Mouse (Mus musculus) forebrain, embryonic 14.5 days (tissue): ENCODE data around the gene Fbxw20. TPM values are rescaled to one million over a fixed set of nuclear protein-coding genes. Genes with fewer than 3 reads are reported as not detected.
"Not testable (repeated sequence)": the region's sequence is repeated elsewhere in the genome, so short reads cannot be mapped to it uniquely, and the experiment has no call there.

Experiments
- ATAC-seq: fragments of 200-750 bp; cut with Nextera tagmentation; 2 replicates; pipeline ENCODE4 v1.8.0; 2017; ENCODE audit warnings: mild to moderate bottlenecking, moderate library complexity
- DNase-seq: peaks from one replicate; pipeline ENCODE4 v3.0.0-alpha.2; 2015; ENCODE audit warnings: low spot score
- H3K27ac ChIP-seq: fragments of 300-500 bp; sonication (generic); 2 replicates; pipeline ENCODE4 v1.5.1; 2014; ENCODE audit warnings: low read depth, mild to moderate bottlenecking, control low read depth, low read length, moderate library complexity
- H3K27me3 ChIP-seq: fragments of 300-500 bp; sonication (generic); replicated peaks from 2 replicates; pipeline ENCODE4 v1.6.1; 2014; ENCODE audit warnings: low read length, control low read depth, mixed read lengths; ENCODE audit not compliant: control insufficient read depth, insufficient read depth
- H3K36me3 ChIP-seq: fragments of 300-500 bp; sonication (generic); 2 replicates; pipeline ENCODE4 v1.6.1; 2014; ENCODE audit warnings: low read length, control low read depth; ENCODE audit not compliant: control insufficient read depth, insufficient read depth
- H3K4me1 ChIP-seq: fragments of 300-500 bp; sonication (generic); 2 replicates; pipeline ENCODE4 v1.6.1; 2014; ENCODE audit warnings: antibody characterized with exemption, low read length, control low read depth; ENCODE audit not compliant: control insufficient read depth, insufficient read depth
- H3K4me2 ChIP-seq: fragments of 300-500 bp; sonication (generic); 2 replicates; pipeline ENCODE4 v1.6.1; 2014; ENCODE audit warnings: mild to moderate bottlenecking, control low read depth, low read length
- H3K4me3 ChIP-seq: fragments of 300-500 bp; sonication (generic); 2 replicates; pipeline ENCODE4 v1.5.1; 2014; ENCODE audit warnings: low read depth, low read length, control low read depth
- H3K9ac ChIP-seq: fragments of 300-500 bp; sonication (generic); 2 replicates; pipeline ENCODE4 v1.6.1; 2014; ENCODE audit warnings: mild to moderate bottlenecking, low read length, control low read depth, moderate library complexity
- H3K9me3 ChIP-seq: fragments of 300-500 bp; sonication (generic); replicated peaks from 2 replicates; pipeline ENCODE4 v1.6.1; 2016; ENCODE audit warnings: low read length, control low read depth, mixed read lengths; ENCODE audit not compliant: control insufficient read depth
- WGBS: fragments of 180-500 bp; shearing (Covaris S2); extraction: QIAGEN DNeasy Blood & Tissue Kit; methylation state at CpG from one replicate; pipeline ENCODE4 v1.1.7; 2014; 5-methylcytosine and 5-hydroxymethylcytosine counted together
- polyA plus RNA-seq: library from polyadenylated mRNA; unstranded; fragments of >200 nt; fragmentation: Nextera tagmentation; extraction: Ambion mirVana; gene quantifications from 2 replicates; pipeline ENCODE4 v1.2.1, GENCODE M21; 2014

The Fbxw20 gene
- not detected in 2 replicates for polyA plus RNA-seq

DNA sequence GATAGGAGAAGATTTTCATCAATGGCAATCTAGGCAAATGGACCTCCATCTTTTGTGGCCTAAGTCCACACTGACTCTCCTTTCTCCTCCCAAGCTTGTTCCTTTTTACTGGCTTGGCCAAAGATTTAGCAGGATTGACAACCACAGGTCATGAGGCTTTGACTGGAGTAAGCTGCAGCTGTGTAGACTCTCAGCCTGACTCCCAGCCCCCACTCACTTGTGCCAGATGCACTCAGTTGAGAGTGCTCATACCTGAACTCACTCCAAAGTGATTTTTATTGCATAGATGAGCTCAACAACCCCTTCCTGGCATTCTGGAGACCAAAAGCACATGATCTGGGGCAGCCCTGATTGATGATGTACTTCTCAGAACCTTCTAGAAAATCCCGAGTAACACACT lies at the start of gene Fbxw20:
TSS of gene Fbxw20 (minus strand) at position 101 of the 400 bp plus-strand sequence.
- Histone ChIP-seq H3K36me3 (no peaks in the 10 kb centered on the region), H3K27ac (no peak within 1 kb of the TSS), H3K4me3 (no peak within 1 kb of the TSS), H3K9ac (no peak within 1 kb of the TSS), H3K9me3 (no peaks in the 10 kb centered on the region), H3K4me2 (no peak within 1 kb of the TSS), H3K4me1 (no peaks in the 10 kb centered on the region), H3K27me3 (no peaks in the 10 kb centered on the region)
- DNase-seq (no peak), ATAC-seq (no peak)
- WGBS = 71% methylated on average over 1 of the region's 1 CpGs

DNA sequence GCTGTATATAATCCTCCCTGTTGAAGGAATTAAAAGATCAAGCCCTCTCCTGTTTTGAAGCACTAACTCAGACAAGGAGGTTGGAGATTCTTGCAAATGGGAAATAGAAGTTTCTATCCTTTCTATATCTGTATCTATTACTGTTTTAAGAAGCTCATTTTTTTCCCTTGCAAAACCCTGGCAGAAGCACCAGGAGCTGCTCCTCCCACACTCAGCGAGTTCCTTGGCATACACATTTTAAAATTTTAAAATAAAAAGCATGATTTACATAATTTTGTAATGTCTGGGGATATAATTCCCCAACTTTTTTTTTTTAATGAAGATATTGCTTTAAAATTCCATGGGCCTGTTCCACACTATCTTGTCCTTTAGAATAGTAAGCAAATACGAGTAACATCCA lies 28.5 kb upstream of the Fbxw20 start:
- no peaks in the 10 kb centered on the region for H3K4me1 ChIP-seq
- H3K27ac ChIP-seq = no peak overlapping the region
- no peak overlapping the region for H3K4me3 ChIP-seq
- no peaks in the 10 kb centered on the region for H3K27me3 ChIP-seq
- H3K9ac ChIP-seq = no peak overlapping the region
- H3K4me2 ChIP-seq = no peak overlapping the region
- H3K36me3 ChIP-seq = no peaks in the 10 kb centered on the region
- ATAC-seq (no peak), DNase-seq (no peak)
- 77% methylated on average over 2 of the region's 2 CpGs for WGBS
- no peaks in the 10 kb centered on the region for H3K9me3 ChIP-seq

GRCm38 (mm10) chr9:109218449-109218848 lies 16.1 kb downstream of the Fbxw20 start:
- 72% methylated on average over 6 of the region's 6 CpGs for WGBS
- Histone ChIP-seq H3K27ac (no peak overlapping the region), H3K4me1 (no peaks in the 10 kb centered on the region), H3K9ac (no peak overlapping the region), H3K4me2 (no peak overlapping the region), H3K9me3 (no peaks in the 10 kb centered on the region), H3K36me3 (no peaks in the 10 kb centered on the region), H3K4me3 (no peak overlapping the region), H3K27me3 (no peaks in the 10 kb centered on the region)
- no peak for DNase-seq
- no peak for ATAC-seq

GRCm38 (mm10) chr9:109201347-109201746 lies 33.2 kb downstream of the Fbxw20 start:
- not testable (repeated sequence) for H3K27ac ChIP-seq, H3K9ac ChIP-seq, H3K9me3 ChIP-seq, H3K4me2 ChIP-seq, H3K4me1 ChIP-seq, H3K4me3 ChIP-seq, H3K27me3 ChIP-seq, H3K36me3 ChIP-seq
- peak; percentile 69; the same call in 1 of the 2 replicates for ATAC-seq
- 60% methylated on average over 1 of the region's 1 CpGs for WGBS
- DNase-seq = peak; percentile 61

- Histone ChIP-seq H3K9me3 (no peaks in the 10 kb centered on the region), H3K9ac (no peak overlapping the region), H3K27me3 (no peaks in the 10 kb centered on the region), H3K27ac (no peak overlapping the region), H3K4me3 (no peak overlapping the region), H3K36me3 (no peaks in the 10 kb centered on the region), H3K4me1 (no peaks in the 10 kb centered on the region), H3K4me2 (no peak overlapping the region)
- ATAC-seq = no peak
- WGBS = 95% methylated on average over 1 of the region's 1 CpGs
- DNase-seq = no peak
These were observed 34.2 kb downstream of the Fbxw20 start for GRCm38 (mm10) chr9:109200349-109200748.

DNA sequence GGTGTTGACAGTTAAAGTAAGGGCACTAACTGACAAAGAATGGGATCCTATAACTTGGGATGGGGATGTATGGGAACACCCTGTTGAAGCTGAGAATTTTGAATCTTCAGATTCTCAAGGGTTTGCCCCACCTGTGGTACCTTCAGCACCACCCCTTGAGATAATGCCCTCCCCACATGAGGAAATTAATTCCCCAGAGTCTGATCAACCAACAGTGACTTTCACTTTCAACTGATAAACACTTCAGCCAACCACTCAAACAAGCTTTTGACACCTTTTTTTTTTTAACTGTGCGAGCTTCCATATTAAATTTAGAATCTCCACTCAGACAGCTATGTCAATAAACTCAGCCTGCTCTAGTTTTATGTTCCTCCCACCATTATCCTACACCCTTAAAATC lies 35.2 kb downstream of the Fbxw20 start:
- 81% methylated on average over 1 of the region's 1 CpGs for WGBS
- Histone ChIP-seq H3K4me3 (no peak overlapping the region), H3K4me1 (no peaks in the 10 kb centered on the region), H3K9me3 (no peaks in the 10 kb centered on the region), H3K9ac (no peak overlapping the region), H3K4me2 (no peak overlapping the region), H3K36me3 (no peaks in the 10 kb centered on the region), H3K27ac (no peak overlapping the region), H3K27me3 (no peaks in the 10 kb centered on the region)
- ATAC-seq (no peak), DNase-seq (no peak)

DNA sequence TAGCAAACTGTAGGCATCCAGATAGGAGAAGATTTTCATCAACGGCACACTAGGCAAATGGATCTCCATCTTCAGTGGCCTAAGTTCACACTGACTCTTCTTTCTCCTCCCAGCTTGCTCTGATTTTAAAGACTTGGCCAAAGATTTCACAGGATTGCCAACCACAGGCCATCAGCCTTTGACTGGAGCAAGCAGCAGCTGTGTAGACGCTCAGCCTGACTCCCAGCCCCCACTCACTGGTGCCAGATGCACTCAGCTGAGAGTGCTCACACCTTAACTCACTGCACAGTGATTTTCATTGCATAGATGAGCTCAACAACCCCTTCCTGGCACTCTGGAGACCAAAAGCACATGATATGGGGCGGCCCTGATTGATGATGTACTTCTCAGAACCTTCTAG lies 38.7 kb downstream of the Fbxw20 start, which contains the start of gene Fbxw13:
TSS of gene Fbxw13 (minus strand) at position 101 of the 400 bp plus-strand sequence.
- not testable (repeated sequence) for ATAC-seq, H3K4me3 ChIP-seq, H3K4me1 ChIP-seq, H3K9ac ChIP-seq, DNase-seq, H3K36me3 ChIP-seq, H3K27ac ChIP-seq, H3K27me3 ChIP-seq, H3K9me3 ChIP-seq, H3K4me2 ChIP-seq
- 76% methylated on average over 3 of the region's 3 CpGs for WGBS

DNA sequence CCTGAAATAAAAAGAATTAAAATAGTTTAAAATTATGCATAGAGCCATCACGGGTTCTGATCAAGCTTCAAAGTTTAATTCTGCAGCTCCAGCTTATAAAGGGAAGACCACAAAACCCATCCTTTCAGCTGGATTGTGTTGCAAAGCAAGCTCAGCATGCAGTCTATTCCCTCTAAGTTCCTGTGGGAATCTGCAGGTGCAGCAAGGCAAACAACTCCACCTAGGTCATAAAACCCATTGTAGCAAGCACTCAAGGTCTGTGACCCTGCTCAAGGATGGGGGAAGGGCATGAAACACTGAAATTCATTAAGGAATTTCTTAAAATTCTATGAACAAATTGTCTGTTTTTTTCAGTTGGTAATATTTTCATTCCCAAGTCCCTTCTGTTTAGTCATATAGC lies 57.3 kb downstream of the Fbxw20 start:
- Histone ChIP-seq H3K36me3 (no peaks in the 10 kb centered on the region), H3K27me3 (no peaks in the 10 kb centered on the region), H3K4me3 (no peak overlapping the region), H3K27ac (no peak overlapping the region), H3K9me3 (no peaks in the 10 kb centered on the region), H3K4me1 (no peaks in the 10 kb centered on the region), H3K4me2 (no peak overlapping the region), H3K9ac (no peak overlapping the region)
- WGBS = 79% methylated on average over 1 of the region's 1 CpGs
- ATAC-seq = no peak
- DNase-seq = no peak

DNA sequence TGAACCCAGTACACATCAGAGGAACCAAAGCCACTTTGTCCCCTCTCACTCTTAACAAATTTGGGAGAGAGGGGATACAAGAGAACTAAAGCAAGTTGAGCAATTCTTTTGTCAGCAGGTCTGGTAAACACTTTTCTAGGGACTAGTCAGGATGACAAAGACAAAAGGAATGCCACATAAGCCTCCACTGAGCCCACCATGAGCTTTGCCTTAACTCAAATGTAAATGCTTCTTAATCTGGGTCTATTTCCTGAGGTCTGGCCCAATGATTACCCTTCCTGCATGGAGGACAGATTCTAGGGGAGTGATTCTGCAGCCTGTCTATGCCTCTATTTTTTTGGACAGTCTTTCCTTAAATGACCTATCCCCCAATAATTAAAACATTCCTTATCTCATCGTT lies 58.3 kb downstream of the Fbxw20 start:
- Histone ChIP-seq H3K9me3 (no peaks in the 10 kb centered on the region), H3K4me2 (no peak overlapping the region), H3K4me3 (no peak overlapping the region), H3K9ac (no peak overlapping the region), H3K36me3 (no peaks in the 10 kb centered on the region), H3K27ac (no peak overlapping the region), H3K4me1 (no peaks in the 10 kb centered on the region), H3K27me3 (no peaks in the 10 kb centered on the region)
- ATAC-seq (no peak), DNase-seq (no peak)
- 95% methylated on average over 1 of the region's 1 CpGs for WGBS
